Mouse (Mus musculus) thymus, postnatal 0 days (tissue): ENCODE measurements at regions not wholly inside any gene's neighbourhood (a gene's known extent, or its start where the extent isn't known, plus 50 kb on each side); places are given as distances from the start of the nearest gene placed in this dataset.

Experiments used
- DNase-seq: peaks from one replicate; pipeline ENCODE4 v3.0.0-alpha.2; 2015; ENCODE audit warnings: low spot score

- no peak for DNase-seq
These were observed 51.3 kb downstream of the 3110018I06Rik start for GRCm38 (mm10) chr12:107539683-107540082.

- DNase-seq = no peak
These were observed 52.8 kb downstream of the 3110018I06Rik start for GRCm38 (mm10) chr12:107541196-107541595.

DNA sequence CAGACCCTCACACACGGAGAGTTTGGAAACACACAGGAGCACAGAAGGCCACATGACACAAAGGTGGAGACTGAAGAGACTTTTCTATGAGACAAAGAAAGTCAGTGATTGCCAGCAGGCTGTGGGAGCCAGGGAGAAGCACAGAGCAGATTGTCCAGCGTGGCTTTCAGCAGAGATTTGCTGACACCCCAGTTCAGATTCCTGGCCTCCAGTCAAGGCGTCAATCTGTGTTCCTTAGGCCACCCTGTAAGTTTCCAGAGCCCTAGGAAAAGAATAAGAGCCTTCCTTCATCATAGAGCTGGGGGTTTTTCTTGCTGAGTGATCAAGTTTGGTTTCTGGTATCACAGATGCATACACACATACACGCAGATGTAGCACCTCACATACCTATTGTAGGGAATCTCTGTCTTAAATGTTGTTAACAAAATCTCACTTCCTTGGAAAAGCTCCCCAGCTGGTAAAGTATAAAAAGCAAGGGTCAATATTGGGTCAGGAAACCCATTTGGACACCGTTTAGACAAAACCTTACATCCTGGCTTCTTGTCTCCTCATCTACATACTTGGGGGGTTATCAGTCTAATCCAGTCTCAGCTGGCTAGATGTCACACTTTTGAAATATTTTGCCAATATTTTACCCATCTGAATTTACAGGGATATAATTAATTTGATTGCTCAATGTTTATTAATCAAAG, 58.9 kb downstream of the 3110018I06Rik start:
- no peak for DNase-seq

- no peak for DNase-seq
These were observed 59.5 kb downstream of the 3110018I06Rik start for GRCm38 (mm10) chr12:107547886-107548448.

DNA sequence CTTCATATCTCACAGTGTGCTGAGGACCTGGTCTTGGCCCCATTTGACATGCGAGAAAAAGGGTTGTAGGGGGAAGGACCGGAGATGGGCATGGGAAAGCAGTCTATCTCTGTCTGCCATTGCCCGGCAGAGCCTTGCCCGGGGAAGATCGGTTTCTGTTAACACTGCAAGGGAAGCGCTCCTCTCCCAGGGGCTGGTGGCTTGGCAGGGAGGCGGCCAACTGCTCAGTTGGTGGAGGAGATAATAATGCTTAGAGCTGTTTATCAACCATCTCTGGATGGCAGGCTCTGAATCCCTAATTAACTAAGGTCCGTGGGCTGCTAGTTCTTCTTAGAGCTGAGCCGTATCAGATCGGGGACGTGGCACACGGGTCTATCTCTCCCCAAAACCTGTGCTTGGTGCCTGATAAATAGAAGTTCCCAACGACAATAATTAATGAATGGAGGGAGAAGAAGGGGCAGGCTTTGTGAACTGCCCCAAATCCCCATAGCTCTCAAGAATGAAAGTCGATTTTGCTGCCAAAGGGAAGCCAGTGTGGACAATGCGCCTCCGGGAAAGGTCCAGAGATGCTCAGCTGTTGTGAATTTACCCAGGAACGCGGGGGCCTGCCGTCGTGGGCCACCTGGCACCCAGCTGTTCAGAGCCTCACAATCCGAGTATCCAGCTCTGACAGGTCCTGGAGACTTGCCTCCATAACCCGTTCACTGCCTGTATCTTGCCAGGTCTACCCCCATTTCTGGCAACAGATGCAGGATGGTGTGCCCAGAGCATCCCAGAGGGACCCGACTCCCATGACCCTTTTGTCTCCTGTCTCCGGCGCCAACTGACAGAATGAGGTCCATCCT, 61.2 kb downstream of the 3110018I06Rik start:
- DNase-seq = no peak

DNA sequence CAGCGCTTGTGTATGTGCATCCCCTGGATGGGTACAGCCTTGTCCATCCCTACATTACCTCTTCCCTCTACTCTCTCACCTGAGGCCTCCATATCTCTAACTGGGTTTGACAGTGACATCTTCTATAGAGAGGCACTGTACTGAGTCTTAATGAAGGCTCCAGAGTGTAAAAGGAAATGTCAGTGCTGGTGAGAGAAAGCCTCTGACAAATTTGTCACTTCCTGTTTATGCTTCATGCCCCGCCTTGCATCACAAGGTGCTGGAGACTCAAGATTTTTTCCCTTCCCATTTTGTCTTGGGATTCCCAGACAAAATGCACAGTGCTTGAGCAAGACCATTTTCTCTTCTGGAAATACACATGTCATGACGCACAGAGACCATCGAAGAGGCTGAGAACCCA, 70.8 kb downstream of the 3110018I06Rik start:
- DNase-seq = peak; percentile 51

GRCm38 (mm10) chr12:107560100-107560499, 71.7 kb downstream of the 3110018I06Rik start:
- DNase-seq = no peak

DNA sequence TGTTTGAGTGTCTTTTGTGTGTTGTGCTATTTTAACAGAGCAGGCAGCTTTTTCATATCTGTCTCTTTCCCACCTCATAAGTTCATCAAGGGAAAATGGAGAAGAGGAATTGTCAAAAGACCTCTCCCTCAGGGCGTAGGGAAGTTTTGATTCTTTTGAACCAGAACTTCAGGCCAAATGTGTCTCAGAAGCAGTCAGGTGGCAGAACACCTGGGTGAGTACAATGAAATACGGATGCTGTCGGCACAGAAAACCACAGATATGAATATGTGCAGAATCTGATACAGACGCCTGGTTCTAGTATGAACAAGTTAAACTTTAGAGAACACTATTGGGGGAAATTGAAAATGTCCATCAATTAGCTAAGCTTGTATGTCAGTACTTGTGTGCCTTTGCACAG, 84.2 kb downstream of the 3110018I06Rik start:
- DNase-seq = peak; percentile 55

DNA sequence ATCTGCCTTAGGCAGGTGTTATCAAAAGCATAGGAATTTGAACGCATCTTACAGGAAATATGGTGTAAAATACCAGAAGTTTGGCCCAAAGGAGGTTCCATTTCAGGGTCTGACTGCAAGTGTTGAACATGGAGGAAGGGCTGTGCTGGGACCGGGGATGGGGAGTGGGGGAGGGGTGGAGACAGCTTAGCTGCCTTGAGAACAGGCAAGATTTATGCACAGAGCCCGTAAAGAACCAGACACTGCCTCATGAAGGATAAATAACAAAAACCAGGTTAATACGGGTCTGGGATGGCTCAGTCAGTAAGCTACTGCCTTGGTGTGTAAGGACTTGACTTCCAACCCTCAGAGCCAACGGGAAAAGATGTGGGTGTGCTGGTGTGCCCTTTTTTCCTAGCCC, 91.1 kb downstream of the 3110018I06Rik start:
- DNase-seq = no peak

GRCm38 (mm10) chr12:107583151-107583720, 94.8 kb downstream of the 3110018I06Rik start:
- DNase-seq = no peak

DNA sequence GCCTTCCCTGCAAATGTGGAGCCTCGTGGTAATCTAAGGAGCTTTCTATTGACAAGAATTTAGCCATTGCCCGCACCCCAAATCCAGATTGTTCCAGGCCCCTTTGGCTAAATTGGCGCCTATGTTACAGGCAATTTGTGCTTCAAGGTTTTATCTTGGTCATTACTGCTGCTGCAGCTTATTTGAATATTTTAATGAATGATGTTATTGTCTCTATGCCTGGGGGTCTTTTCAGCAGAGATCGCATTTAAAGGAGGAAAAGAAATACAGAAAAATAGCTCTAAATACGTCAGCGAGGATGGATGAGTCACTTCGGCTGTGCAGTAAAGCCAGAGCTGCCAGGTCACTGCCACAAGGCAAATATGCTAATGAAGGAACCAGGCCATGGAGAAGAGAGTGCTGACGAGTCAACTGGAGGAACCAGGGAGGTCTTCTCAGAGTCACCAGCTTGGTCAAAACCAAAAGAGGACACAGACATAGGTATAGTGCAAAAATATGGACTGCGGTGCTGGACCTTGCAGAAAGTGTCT, 97.3 kb downstream of the 3110018I06Rik start:
- no peak for DNase-seq

GRCm38 (mm10) chr12:107596236-107596635, 107.8 kb downstream of the 3110018I06Rik start:
- no peak for DNase-seq

DNA sequence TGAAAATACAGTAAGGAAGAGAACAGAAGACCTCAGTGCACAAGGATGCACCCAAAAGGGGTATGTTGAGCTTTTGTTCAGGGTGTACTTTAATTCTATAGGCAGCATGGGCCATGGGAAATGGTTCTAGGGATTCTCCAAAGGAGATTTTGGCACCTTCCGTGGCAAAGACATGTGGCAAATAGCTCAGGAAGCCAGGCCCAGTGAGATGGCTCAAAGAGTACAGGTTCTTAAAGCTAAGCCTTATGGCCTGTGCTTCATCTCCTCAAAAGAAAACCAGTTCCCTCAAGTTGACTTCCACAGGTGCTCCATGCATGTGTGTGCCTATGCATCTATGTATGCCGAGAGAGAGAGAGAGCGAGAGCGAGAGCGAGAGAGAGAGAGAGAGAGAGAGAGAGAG, 112.1 kb downstream of the 3110018I06Rik start:
- no peak for DNase-seq

GRCm38 (mm10) chr12:107608966-107609365, 120.5 kb downstream of the 3110018I06Rik start:
- DNase-seq = peak; percentile 79

DNA sequence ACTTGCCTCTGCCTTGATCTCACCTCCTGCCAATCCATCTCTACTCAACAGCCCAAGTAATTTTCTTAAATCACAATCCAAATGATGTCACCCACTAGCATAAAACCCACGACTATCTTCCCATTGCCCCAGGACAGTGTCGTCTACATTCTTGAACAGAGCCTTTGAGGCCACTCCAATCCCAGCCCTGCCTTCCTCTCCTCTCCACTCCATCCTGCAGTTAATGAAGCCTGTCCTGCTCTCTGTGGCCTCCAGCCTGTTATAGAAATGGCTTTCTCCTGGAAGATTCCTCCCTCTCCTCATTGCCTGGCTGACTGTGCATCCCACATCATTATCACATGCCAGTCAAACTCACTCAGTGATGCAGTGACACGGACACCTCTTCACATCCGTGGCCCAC, 121.6 kb downstream of the 3110018I06Rik start:
- no peak for DNase-seq

DNA sequence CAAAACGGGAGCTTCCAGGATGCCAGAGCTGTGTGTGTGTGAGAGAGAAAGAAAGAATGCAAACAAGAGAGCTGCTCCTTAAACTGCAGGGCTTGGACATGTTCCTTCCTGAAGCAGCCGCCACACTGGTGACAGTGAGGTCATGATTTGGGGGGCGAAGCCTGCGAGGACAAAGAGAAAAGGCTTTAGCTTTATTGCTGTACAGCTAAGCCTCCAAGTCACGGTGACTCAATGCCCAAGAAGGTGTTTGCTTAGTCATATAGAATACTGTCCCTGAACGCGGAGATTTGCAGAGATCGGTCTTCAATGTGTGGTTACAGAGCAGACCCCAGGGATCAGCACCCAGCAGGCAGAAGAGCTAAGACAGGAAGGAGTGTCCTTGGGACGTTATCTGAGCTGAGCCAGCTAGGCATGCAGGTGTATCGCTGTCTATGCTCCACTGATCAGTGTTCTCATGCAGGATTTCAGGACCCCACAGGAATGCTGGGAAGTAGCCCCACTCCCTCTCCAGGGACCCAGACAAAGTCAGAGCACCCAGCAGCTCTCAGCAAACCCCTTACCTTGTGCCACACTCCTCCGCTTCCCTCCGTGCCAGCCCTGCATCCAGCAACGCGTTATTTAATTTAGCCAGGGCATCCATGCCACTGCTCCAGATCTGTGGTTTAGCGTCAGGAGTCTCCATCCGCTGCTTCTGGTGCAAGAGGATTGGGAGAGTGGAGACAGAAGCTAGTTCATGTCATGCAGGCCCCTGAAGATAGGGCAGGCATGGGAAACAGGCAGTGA, 129.0 kb downstream of the 3110018I06Rik start:
- DNase-seq = no peak

GRCm38 (mm10) chr12:107624446-107624845, 136.0 kb downstream of the 3110018I06Rik start:
- no peak for DNase-seq

DNA sequence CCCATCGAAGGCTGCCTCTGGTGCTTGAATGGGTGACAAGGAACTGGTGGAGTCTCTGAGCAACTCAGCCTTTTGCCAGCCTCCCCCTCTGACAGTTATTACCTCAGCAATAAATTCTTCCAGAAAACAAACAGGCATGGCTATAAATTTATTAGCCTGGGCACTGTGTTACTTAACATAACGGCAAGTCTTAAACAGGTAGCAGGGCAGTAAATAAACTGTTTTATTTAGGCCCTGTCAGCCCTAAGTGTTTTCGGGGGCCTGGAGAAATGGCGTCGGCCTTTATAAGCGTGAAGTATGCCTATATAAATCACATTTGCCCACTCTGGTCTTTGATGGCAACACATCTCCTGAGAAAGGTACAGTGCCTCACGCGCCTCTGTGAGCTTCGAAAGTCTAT, 159.6 kb downstream of the 3110018I06Rik start:
- no peak for DNase-seq

DNA sequence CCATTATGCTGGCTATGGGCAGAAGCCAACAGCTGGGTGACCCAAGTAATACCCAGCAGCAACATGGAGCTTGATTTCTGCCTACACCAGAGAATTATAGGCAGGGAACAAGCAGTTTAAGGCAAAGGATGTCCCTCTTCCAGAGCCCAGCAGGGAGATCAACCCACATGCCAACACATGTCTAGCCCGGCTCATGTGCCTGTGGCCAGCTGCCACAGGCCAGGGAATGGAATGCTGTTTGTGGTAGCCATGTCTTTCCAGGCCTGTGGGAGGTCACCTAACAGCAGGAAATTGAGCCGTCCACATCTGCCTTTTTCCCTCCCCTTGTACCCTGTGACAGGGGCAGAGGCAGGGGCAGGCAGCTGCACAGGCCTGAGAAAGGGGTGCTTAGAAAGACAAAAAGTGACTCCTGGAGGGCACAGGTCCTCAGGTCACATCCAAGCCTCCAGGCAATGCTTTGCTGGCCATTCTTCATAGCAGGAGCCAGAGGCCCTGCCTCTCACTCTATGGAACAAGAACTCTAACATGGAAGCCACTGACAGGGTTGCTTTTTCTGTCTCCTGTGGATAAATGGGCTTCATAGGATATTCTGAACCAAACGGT, 163.8 kb downstream of the 3110018I06Rik start:
- no peak for DNase-seq

GRCm38 (mm10) chr12:107653131-107653530, 164.7 kb downstream of the 3110018I06Rik start:
- no peak for DNase-seq

GRCm38 (mm10) chr12:107656846-107657245, 168.4 kb downstream of the 3110018I06Rik start:
- DNase-seq = no peak
